Mouse (Mus musculus) small intestine, adult 2 months (tissue): ENCODE results near the gene Elf5. TPM values are rescaled to one million over a fixed set of nuclear protein-coding genes. Genes with fewer than 3 reads are reported as not detected.

Experiments used
- H3K27ac ChIP-seq: fragments of 200-500 bp; 2 replicates; pipeline ENCODE4 v1.5.1; 2012; ENCODE audit warnings: low read depth, low read length, control low read depth, inconsistent platforms; ENCODE audit not compliant: insufficient read depth
- H3K27me3 ChIP-seq: fragments of 200-500 bp; 2 replicates; pipeline ENCODE4 v1.6.1; 2012; ENCODE audit warnings: mild to moderate bottlenecking, moderate library complexity, low read length, inconsistent platforms; ENCODE audit not compliant: control insufficient read depth, insufficient read depth
- H3K36me3 ChIP-seq: fragments of 200-500 bp; 2 replicates; pipeline ENCODE4 v1.6.1; 2012; ENCODE audit warnings: mild to moderate bottlenecking, low read length, control low read depth, inconsistent platforms; ENCODE audit not compliant: control insufficient read depth, insufficient read depth
- H3K4me1 ChIP-seq: fragments of 200-500 bp; 2 replicates; pipeline ENCODE4 v1.6.1; 2012; ENCODE audit warnings: low read length, inconsistent platforms, mixed read lengths; ENCODE audit not compliant: control insufficient read depth, insufficient read depth, insufficient read length
- H3K4me3 ChIP-seq: fragments of 200-500 bp; 2 replicates; pipeline ENCODE4 v1.5.1; 2012; ENCODE audit warnings: low read depth, mild to moderate bottlenecking, control low read depth, inconsistent platforms, low read length, moderate library complexity
- CTCF ChIP-seq: fragments of 200-500 bp; IDR thresholded peaks from 2 replicates; pipeline ENCODE4 v1.5.1; 2012; ENCODE audit warnings: low read depth, mild to moderate bottlenecking, control low read depth, inconsistent platforms, low read length, moderate library complexity, mixed read lengths; ENCODE audit not compliant: insufficient replicate concordance, insufficient read length; ENCODE audit errors: extremely low read depth
- POLR2A ChIP-seq: fragments of 200-500 bp; IDR thresholded peaks from 2 replicates; pipeline ENCODE4 v1.6.1; 2012; ENCODE audit warnings: low read depth, mild to moderate bottlenecking, control low read depth, inconsistent platforms, low read length, moderate library complexity
- WGBS: fragments of 180-500 bp; shearing (Covaris S2); methylation state at CpG from one replicate; pipeline ENCODE4 v1.1.7; 2018; 5-methylcytosine and 5-hydroxymethylcytosine counted together
- polyA plus RNA-seq: library from polyadenylated mRNA; depleted of rRNA; stranded (reverse); fragments of >200 nt; gene quantifications from 2 replicates; pipeline ENCODE4 v1.2.3, GENCODE M21; 2012

Gene Elf5
- polyA plus RNA-seq, 1 experiment = not detected

- no peaks in the 10 kb centered on the region for H3K27me3 ChIP-seq
- TF ChIP-seq CTCF = no peak
- TF ChIP-seq POLR2A = no peak
- H3K4me1 ChIP-seq = no peaks in the 10 kb centered on the region
- H3K4me3 ChIP-seq = no peak overlapping the region
- no peak overlapping the region for H3K27ac ChIP-seq
- 70% methylated on average over 8 of the region's 8 CpGs for WGBS
- no peaks in the 10 kb centered on the region for H3K36me3 ChIP-seq
These were observed 21.3 kb downstream of the Elf5 start for GRCm38 (mm10) chr2:103432695-103433275.

GRCm38 (mm10) chr2:103435110-103435509 is 23.6 kb downstream of the Elf5 start:
- 71% methylated on average over 2 of the region's 2 CpGs for WGBS
- no peak overlapping the region for H3K4me3 ChIP-seq

GRCm38 (mm10) chr2:103436534-103436933 is 25.0 kb downstream of the Elf5 start:
- H3K4me3 ChIP-seq = no peak overlapping the region
- no peaks in the 10 kb centered on the region for H3K27me3 ChIP-seq
- no peak for TF ChIP-seq CTCF
- no peak for TF ChIP-seq POLR2A
- WGBS = 74% methylated on average over 5 of the region's 5 CpGs
- no peaks in the 10 kb centered on the region for H3K36me3 ChIP-seq
- H3K27ac ChIP-seq = no peak overlapping the region
- no peaks in the 10 kb centered on the region for H3K4me1 ChIP-seq

More at GRCm38 (mm10) chr2:103435110-103435509, 23.6 kb downstream of the Elf5 start:
- Histone ChIP-seq H3K36me3 (no peaks in the 10 kb centered on the region), H3K27ac (no peak overlapping the region), H3K4me1 (no peaks in the 10 kb centered on the region), H3K27me3 (no peaks in the 10 kb centered on the region)
- no peak for TF ChIP-seq POLR2A
- no peak for TF ChIP-seq CTCF

- Histone ChIP-seq H3K4me3 (no peak overlapping the region), H3K36me3 (no peaks in the 10 kb centered on the region), H3K27ac (no peak overlapping the region), H3K4me1 (no peaks in the 10 kb centered on the region), H3K27me3 (no peaks in the 10 kb centered on the region)
- TF ChIP-seq POLR2A (no peak), CTCF (no peak)
- 91% methylated on average over 11 of the region's 11 CpGs for WGBS
These were observed 27.7 kb downstream of the Elf5 start for GRCm38 (mm10) chr2:103439071-103439622.

- Histone ChIP-seq H3K27ac (no peak overlapping the region), H3K36me3 (no peaks in the 10 kb centered on the region), H3K4me3 (no peak overlapping the region), H3K4me1 (no peaks in the 10 kb centered on the region), H3K27me3 (no peaks in the 10 kb centered on the region)
- TF ChIP-seq POLR2A (no peak), CTCF (peak; percentile 76; the same call in 1 of the 2 replicates)
- WGBS = 13% methylated on average over 12 of the region's 12 CpGs
These were observed 28.2 kb downstream of the Elf5 start for GRCm38 (mm10) chr2:103439710-103440109.

GRCm38 (mm10) chr2:103445776-103446175 is 34.3 kb downstream of the Elf5 start:
- H3K27me3 ChIP-seq = no peaks in the 10 kb centered on the region
- no peak overlapping the region for H3K27ac ChIP-seq
- TF ChIP-seq CTCF = peak; percentile 39; the same call in 1 of the 2 replicates
- TF ChIP-seq POLR2A = no peak
- H3K36me3 ChIP-seq = no peaks in the 10 kb centered on the region
- WGBS = 55% methylated on average over 6 of the region's 6 CpGs
- H3K4me3 ChIP-seq = no peak overlapping the region
- H3K4me1 ChIP-seq = no peaks in the 10 kb centered on the region

GRCm38 (mm10) chr2:103446326-103446725 is 34.8 kb downstream of the Elf5 start:
- 78% methylated on average over 6 of the region's 6 CpGs for WGBS
- Histone ChIP-seq H3K4me3 (no peak overlapping the region), H3K27me3 (no peaks in the 10 kb centered on the region), H3K27ac (no peak overlapping the region), H3K36me3 (no peaks in the 10 kb centered on the region), H3K4me1 (no peaks in the 10 kb centered on the region)
- no peak for TF ChIP-seq POLR2A
- no peak for TF ChIP-seq CTCF

GRCm38 (mm10) chr2:103448947-103449560 is 37.6 kb downstream of the Elf5 start:
- TF ChIP-seq CTCF (no peak), POLR2A (no peak)
- 65% methylated on average over 14 of the region's 14 CpGs for WGBS
- no peaks in the 10 kb centered on the region for H3K4me1 ChIP-seq

More at GRCm38 (mm10) chr2:103448947-103449560, 37.6 kb downstream of the Elf5 start:
- no peak overlapping the region for H3K27ac ChIP-seq
- peaks cover 11% of the 10 kb centered on the region for H3K36me3 ChIP-seq
- H3K4me3 ChIP-seq = no peak overlapping the region
- no peaks in the 10 kb centered on the region for H3K27me3 ChIP-seq
